Mouse (Mus musculus): ENCODE results near the gene Pcx. TPM values are rescaled to one million over a fixed set of nuclear protein-coding genes. Genes with fewer than 3 reads are reported as not detected.

The Pcx gene
- 52.5 and 53.2 TPM in 2 replicates for polyA plus RNA-seq (2015; fragmentation: Nextera tagmentation; extraction: Ambion mirVana)

DNA sequence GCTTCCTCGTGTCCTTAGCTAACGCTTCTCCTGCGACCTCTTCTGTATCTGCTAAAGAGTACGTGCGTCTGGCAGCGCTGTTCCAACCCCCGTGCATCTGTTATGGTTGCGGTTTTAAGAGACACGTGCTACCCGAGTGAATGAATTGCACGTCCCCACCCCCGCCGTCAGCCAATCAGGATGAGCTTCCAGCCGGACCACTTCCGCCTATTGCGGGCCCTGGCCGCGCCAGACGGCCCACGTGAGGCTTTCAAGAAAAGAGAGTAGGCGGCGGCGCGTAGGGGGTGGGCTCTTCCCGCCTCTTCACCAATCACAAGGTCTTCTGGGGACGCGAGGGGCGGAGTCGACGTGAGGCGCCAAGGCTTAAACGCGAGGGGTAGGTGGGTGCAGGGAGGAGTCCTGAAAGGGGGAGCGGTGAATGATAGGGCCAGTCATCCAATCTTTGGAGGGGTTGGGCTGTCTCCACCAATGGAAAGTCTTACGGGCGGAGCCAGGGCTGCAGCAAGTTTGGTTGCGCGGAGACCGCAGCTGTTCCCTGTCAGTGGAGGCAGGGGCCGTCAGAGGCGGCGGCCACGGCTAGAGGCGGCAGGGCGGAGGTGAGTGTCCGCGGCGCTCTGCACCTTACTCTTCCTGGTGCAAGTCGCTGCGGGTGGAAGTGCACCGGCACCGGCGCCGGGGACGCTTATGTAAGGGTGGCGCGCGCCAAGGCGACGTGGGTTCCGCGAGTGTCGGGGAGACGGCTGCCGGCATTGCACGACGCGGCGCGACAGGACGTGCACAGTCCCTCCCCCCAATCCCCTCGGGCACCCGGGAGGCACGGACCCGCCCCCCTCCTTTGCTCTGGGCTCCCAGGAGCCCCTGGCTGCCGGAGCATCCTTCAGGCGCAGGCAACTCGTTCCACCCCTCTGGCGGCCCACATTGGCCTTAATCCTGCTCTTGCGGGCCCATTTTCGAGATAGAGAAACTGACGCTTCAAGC lies at the start of gene Pcx:
TSS of gene Pcx (plus strand) at position 487 of the 978 bp plus-strand sequence.
- H3K9ac ChIP-seq (ENCODE audit: low read depth, low read length) = peak within 1 kb of the TSS; percentile 75
- H3K4me3 ChIP-seq (ENCODE audit: low read length) = peak within 1 kb of the TSS; percentile 80
- H3K4me1 ChIP-seq (ENCODE audit: control insufficient read depth, insufficient read depth, low read depth, low read length) = peaks cover 8% of the 10 kb centered on the region
- no peaks in the 10 kb centered on the region for H3K9me3 ChIP-seq (ENCODE audit: control insufficient read depth, low read length)
- H3K36me3 ChIP-seq (ENCODE audit: control insufficient read depth, insufficient read depth, low read length) = no peaks in the 10 kb centered on the region
- H3K4me2 ChIP-seq (ENCODE audit: low read length) = peak within 1 kb of the TSS; percentile 89
- peak; percentile 100 for ATAC-seq
- no peaks in the 10 kb centered on the region for H3K27me3 ChIP-seq (replicated peaks; ENCODE audit: control insufficient read depth, insufficient read depth, low read length)
- peak within 1 kb of the TSS; percentile 56 for H3K27ac ChIP-seq (ENCODE audit: low read depth, low read length)
- WGBS = 0% methylated on average over 65 of the region's 82 CpGs

DNA sequence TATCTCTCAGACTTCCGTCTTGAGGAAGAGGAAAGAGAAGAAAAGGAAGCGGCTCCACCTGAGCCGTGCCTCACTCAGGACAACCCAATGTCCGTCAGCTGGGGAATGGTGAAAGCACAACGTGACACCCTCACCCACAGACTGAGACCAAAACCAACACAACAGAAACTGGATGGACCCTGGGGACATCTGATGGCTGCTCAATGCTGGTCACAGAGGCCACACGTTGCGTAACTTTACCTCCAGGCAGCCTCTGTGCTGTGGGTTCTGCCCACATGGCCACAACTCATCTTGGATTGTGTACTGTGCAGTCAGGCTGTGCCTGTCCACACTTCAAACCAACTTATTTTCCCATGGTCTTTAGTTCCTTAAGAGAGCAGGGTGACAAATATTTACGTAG lies 48.3 kb upstream of the Pcx start:
- no peak overlapping the region for H3K9ac ChIP-seq (ENCODE audit: low read depth, low read length)
- no peak overlapping the region for H3K4me2 ChIP-seq (ENCODE audit: low read length)
- H3K36me3 ChIP-seq (ENCODE audit: control insufficient read depth, insufficient read depth, low read length) = no peaks in the 10 kb centered on the region
- WGBS = 89% methylated on average over 8 of the region's 8 CpGs
- H3K4me3 ChIP-seq (ENCODE audit: low read length) = no peak overlapping the region
- no peaks in the 10 kb centered on the region for H3K27me3 ChIP-seq (replicated peaks; ENCODE audit: control insufficient read depth, insufficient read depth, low read length)
- no peaks in the 10 kb centered on the region for H3K4me1 ChIP-seq (ENCODE audit: control insufficient read depth, insufficient read depth, low read depth, low read length)
- no peaks in the 10 kb centered on the region for H3K9me3 ChIP-seq (ENCODE audit: control insufficient read depth, low read length)
- no peak overlapping the region for H3K27ac ChIP-seq (ENCODE audit: low read depth, low read length)
- ATAC-seq = no peak

DNA sequence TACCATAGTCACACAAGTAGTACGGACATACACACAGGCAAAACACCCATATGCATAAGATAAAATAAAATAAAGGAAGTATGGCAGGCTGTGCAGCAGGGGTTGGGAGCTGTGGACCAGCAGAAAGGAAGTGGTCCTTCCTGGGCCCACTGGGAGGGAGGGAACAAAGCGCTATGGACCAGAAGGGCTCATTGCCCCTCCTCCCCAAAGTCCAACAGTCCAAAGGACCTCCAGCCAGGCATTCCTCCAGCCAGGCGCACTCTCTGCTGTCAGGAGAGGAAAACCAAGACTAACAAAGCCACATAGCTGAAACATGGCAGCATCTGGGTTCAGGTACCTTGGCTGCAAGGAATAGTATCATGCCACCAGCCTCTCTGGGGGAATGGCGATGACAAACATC lies 45.6 kb upstream of the Pcx start:
- no peaks in the 10 kb centered on the region for H3K4me1 ChIP-seq (ENCODE audit: control insufficient read depth, insufficient read depth, low read depth, low read length)
- no peak overlapping the region for H3K27ac ChIP-seq (ENCODE audit: low read depth, low read length)
- ATAC-seq = no peak
- no peaks in the 10 kb centered on the region for H3K36me3 ChIP-seq (ENCODE audit: control insufficient read depth, insufficient read depth, low read length)
- no peak overlapping the region for H3K9ac ChIP-seq (ENCODE audit: low read depth, low read length)
- WGBS = 78% methylated on average over 4 of the region's 4 CpGs
- no peaks in the 10 kb centered on the region for H3K27me3 ChIP-seq (replicated peaks; ENCODE audit: control insufficient read depth, insufficient read depth, low read length)
- no peaks in the 10 kb centered on the region for H3K9me3 ChIP-seq (ENCODE audit: control insufficient read depth, low read length)
- no peak overlapping the region for H3K4me2 ChIP-seq (ENCODE audit: low read length)
- H3K4me3 ChIP-seq (ENCODE audit: low read length) = no peak overlapping the region

DNA sequence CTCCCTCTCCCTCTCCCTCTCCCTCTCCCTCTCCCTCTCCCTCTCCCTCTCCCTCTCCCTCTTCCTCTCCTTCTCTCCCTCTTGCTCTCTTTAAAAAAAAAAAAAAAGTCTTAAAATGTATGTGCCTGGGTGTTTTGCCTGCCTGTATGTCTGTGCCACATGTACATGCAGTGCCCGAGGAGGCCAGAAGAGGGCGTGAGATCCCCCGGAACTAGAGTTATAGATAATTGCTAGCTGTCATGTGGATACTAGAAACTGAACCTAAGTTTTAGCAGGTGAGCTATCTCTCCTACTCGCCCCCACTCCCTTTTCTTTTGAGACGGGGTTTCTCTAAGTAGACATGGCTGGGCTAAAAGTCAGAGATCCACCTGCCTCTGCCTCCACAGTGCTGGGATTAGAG lies 41.9 kb upstream of the Pcx start:
- no peaks in the 10 kb centered on the region for H3K9me3 ChIP-seq (ENCODE audit: control insufficient read depth, low read length)
- no peak overlapping the region for H3K4me3 ChIP-seq (ENCODE audit: low read length)
- H3K4me1 ChIP-seq (ENCODE audit: control insufficient read depth, insufficient read depth, low read depth, low read length) = no peaks in the 10 kb centered on the region
- no peak overlapping the region for H3K27ac ChIP-seq (ENCODE audit: low read depth, low read length)
- H3K36me3 ChIP-seq (ENCODE audit: control insufficient read depth, insufficient read depth, low read length) = no peaks in the 10 kb centered on the region
- H3K4me2 ChIP-seq (ENCODE audit: low read length) = no peak overlapping the region
- no peaks in the 10 kb centered on the region for H3K27me3 ChIP-seq (replicated peaks; ENCODE audit: control insufficient read depth, insufficient read depth, low read length)
- H3K9ac ChIP-seq (ENCODE audit: low read depth, low read length) = no peak overlapping the region
- WGBS = 31% methylated on average over 5 of the region's 5 CpGs
- no peak for ATAC-seq

DNA sequence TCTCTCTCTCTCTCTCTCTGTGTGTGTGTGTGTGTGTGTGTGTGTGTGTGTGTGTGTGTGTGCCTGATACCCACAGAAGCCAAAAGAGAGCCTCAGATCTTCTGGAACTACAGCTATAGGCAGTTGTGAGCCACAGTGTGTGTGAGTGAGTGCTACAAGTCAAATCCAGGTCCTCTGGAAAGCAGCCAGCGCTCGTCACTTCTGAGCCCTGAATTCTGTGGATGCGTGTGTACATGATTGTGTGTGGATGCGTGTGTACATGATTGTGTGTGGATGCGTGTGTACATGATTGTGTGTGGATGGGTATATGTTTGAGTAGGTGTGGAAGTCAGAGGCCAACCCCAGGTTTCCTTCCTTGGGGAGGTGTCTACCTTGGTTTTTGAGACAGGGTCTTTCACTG lies 36.7 kb upstream of the Pcx start:
- ATAC-seq = no peak
- Histone ChIP-seq H3K9me3 (ENCODE audit: control insufficient read depth, low read length) (no peaks in the 10 kb centered on the region), H3K4me1 (ENCODE audit: control insufficient read depth, insufficient read depth, low read depth, low read length) (peaks cover 9% of the 10 kb centered on the region), H3K27ac (ENCODE audit: low read depth, low read length) (no peak overlapping the region), H3K4me2 (ENCODE audit: low read length) (no peak overlapping the region), H3K4me3 (ENCODE audit: low read length) (no peak overlapping the region), H3K27me3 (replicated peaks; ENCODE audit: control insufficient read depth, insufficient read depth, low read length) (peaks cover 11% of the 10 kb centered on the region), H3K36me3 (ENCODE audit: control insufficient read depth, insufficient read depth, low read length) (no peaks in the 10 kb centered on the region), H3K9ac (ENCODE audit: low read depth, low read length) (no peak overlapping the region)
- WGBS = 90% methylated on average over 5 of the region's 5 CpGs

DNA sequence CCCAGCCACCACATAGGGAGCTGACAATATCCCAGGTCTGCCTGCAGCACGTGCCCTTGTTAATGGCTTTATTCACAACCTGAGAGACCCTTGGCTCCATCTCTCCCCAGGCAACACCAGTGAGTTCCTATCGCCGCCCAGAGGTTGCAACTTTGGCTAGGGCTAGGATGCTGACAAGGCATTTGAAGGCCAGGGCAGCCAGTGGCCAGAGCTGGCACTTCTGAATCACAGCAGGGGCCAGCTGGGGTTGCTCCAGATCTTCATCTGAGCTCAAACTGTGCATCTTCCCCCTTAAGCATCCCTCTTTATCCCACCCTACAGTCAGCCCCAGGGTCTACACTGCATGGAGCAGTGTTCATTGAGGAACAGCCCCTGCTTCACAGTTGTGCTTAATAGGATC lies 35.5 kb upstream of the Pcx start:
- WGBS = 55% methylated on average over 3 of the region's 3 CpGs
- ATAC-seq = no peak
- no peak overlapping the region for H3K4me2 ChIP-seq (ENCODE audit: low read length)
- H3K4me1 ChIP-seq (ENCODE audit: control insufficient read depth, insufficient read depth, low read depth, low read length) = peaks cover 9% of the 10 kb centered on the region
- H3K27me3 ChIP-seq (replicated peaks; ENCODE audit: control insufficient read depth, insufficient read depth, low read length) = peaks cover 11% of the 10 kb centered on the region
- H3K9me3 ChIP-seq (ENCODE audit: control insufficient read depth, low read length) = no peaks in the 10 kb centered on the region
- no peak overlapping the region for H3K4me3 ChIP-seq (ENCODE audit: low read length)
- H3K27ac ChIP-seq (ENCODE audit: low read depth, low read length) = no peak overlapping the region
- no peaks in the 10 kb centered on the region for H3K36me3 ChIP-seq (ENCODE audit: control insufficient read depth, insufficient read depth, low read length)
- no peak overlapping the region for H3K9ac ChIP-seq (ENCODE audit: low read depth, low read length)

DNA sequence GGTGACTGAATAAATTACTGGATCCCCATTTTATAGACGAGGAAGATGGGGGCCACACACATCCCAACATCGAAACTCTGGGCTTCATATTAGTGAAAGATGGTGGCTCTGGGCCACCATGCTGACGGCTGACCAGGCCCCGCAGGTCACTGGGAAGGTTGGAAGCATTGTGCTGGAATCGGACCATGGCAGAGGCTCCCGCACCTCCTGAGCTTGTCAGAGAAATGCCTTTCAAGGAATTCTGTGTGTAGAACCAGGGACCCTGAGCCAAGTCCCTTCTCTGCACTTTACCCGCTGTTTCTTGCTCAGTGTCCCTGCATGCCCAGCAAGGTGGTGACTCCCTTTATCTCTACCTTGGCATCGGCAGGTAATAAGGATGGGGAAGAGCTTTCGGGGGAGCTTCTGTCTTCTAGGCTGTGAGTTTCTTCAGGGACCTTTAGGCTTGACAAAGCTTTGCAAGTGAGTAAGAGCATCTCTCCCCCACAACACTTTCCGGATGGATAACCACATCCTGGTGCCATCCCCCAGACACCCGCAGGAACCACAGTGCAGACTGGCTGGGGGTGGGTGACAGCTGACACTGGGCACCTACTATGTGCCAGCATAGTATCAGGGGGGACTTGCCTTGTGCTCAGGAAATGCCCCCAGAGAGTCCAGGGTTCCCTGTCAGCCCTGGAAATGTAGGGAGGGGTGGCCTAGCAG lies 34.9 kb upstream of the Pcx start:
- H3K27me3 ChIP-seq (replicated peaks; ENCODE audit: control insufficient read depth, insufficient read depth, low read length) = peaks cover 11% of the 10 kb centered on the region
- H3K9ac ChIP-seq (ENCODE audit: low read depth, low read length) = no peak overlapping the region
- no peak for ATAC-seq
- H3K4me1 ChIP-seq (ENCODE audit: control insufficient read depth, insufficient read depth, low read depth, low read length) = peaks cover 9% of the 10 kb centered on the region
- H3K4me3 ChIP-seq (ENCODE audit: low read length) = no peak overlapping the region
- H3K9me3 ChIP-seq (ENCODE audit: control insufficient read depth, low read length) = no peaks in the 10 kb centered on the region
- no peaks in the 10 kb centered on the region for H3K36me3 ChIP-seq (ENCODE audit: control insufficient read depth, insufficient read depth, low read length)
- no peak overlapping the region for H3K27ac ChIP-seq (ENCODE audit: low read depth, low read length)
- WGBS = 75% methylated on average over 11 of the region's 11 CpGs
- H3K4me2 ChIP-seq (ENCODE audit: low read length) = no peak overlapping the region; the same call in 1 of the 2 replicates

DNA sequence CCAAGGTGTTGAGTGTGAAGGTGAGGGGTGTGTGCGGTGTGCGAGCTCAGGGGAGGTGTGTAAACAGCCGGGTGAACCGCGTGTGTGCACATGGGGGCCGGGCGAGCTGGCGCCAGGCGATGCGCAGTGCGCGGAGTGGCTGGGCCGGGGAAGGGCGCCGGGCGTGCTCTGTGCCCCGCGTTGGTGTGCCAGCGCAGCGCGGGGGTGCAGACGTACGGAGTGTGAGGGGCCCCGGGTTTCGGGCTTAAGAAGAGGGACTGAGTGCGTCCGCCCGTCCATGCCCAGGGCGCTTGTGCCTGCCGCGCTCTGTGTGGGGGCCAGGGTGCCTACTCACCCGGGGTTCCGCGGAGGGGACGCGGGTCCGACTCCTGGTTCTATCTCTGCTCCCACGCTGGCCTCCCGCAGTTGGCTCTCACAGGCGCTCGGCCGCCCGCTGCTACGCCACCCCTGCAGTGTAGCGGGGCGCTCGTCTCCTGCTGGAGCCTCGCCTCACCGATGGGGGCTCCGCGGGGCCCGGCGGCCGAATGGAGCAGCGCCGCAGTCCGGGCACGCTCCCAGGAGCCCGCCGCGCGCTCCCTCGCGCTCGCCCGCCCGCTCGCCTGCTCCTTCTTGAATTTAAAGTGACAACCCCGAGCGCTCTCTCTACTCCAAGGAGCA lies 33.5 kb upstream of the Pcx start:
- Histone ChIP-seq H3K4me3 (ENCODE audit: low read length) (peak overlapping the region; percentile 67), H3K9ac (ENCODE audit: low read depth, low read length) (peak overlapping the region; percentile 75), H3K4me2 (ENCODE audit: low read length) (peak overlapping the region; percentile 98), H3K36me3 (ENCODE audit: control insufficient read depth, insufficient read depth, low read length) (no peaks in the 10 kb centered on the region), H3K27ac (ENCODE audit: low read depth, low read length) (peak overlapping the region; percentile 68), H3K4me1 (ENCODE audit: control insufficient read depth, insufficient read depth, low read depth, low read length) (peaks cover 9% of the 10 kb centered on the region), H3K9me3 (ENCODE audit: control insufficient read depth, low read length) (no peaks in the 10 kb centered on the region), H3K27me3 (replicated peaks; ENCODE audit: control insufficient read depth, insufficient read depth, low read length) (peaks cover 11% of the 10 kb centered on the region)
- under 1% methylated on average over 45 of the region's 70 CpGs for WGBS
- peak; percentile 82 for ATAC-seq

All from hindbrain, embryonic 16.5 days (tissue).